Mouse (Mus musculus): Measurements from ENCODE around the gene Zfyve28. TPM values are rescaled to one million over a fixed set of nuclear protein-coding genes. Genes with fewer than 3 reads are reported as not detected.

Gene Zfyve28
- polyA plus RNA-seq, 1 experiment = 2.8 TPM

GRCm38 (mm10) chr5:34176691-34177090, 111.6 kb downstream of the Zfyve28 start:
- H3K27ac ChIP-seq (ENCODE audit: insufficient read depth, low read length) = no peak overlapping the region
- no peaks in the 10 kb centered on the region for H3K9me3 ChIP-seq (replicated peaks; ENCODE audit: control insufficient read depth, insufficient read depth, low read length, poor library complexity, severe bottlenecking)
- H3K4me3 ChIP-seq (ENCODE audit: low read depth, low read length) = no peak overlapping the region
- H3K4me1 ChIP-seq (ENCODE audit: control insufficient read depth, insufficient read depth, low read length) = no peaks in the 10 kb centered on the region
- no peak overlapping the region for H3K9ac ChIP-seq (ENCODE audit: low read depth, poor library complexity, severe bottlenecking)
- H3K36me3 ChIP-seq (ENCODE audit: control insufficient read depth, insufficient read depth, low read length, poor library complexity, severe bottlenecking) = no peaks in the 10 kb centered on the region
- no peaks in the 10 kb centered on the region for H3K27me3 ChIP-seq (ENCODE audit: control insufficient read depth, insufficient read depth, low read length, poor library complexity, severe bottlenecking)
- no peak for TF ChIP-seq EP300 (IDR thresholded peaks at IDR 0.05; ENCODE audit: insufficient read depth, low read depth, low read length)
- no peak for TF ChIP-seq CTCF (IDR thresholded peaks at IDR 0.05; ENCODE audit: low read depth, low read length)
- no peak for TF ChIP-seq POLR2A (IDR thresholded peaks at IDR 0.05; ENCODE audit: insufficient read depth, low read length)

DNA sequence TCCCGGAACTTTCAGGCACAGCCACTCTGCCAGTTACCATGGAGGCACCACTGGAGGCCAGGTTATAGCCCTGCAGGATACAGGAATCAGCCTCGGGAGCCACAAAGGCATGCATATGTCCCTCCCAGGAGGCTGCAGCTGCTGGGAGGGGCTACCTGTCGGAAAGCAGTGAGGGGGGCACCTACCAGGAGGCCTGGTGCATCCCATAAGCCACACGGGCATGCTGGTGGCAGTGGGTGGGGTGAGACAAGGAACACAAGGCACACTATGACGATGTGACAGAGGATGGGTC, 112.9 kb downstream of the Zfyve28 start:
- H3K36me3 ChIP-seq (ENCODE audit: control insufficient read depth, insufficient read depth, low read length, poor library complexity, severe bottlenecking) = no peaks in the 10 kb centered on the region

GRCm38 (mm10) chr5:34174550-34175402, 113.5 kb downstream of the Zfyve28 start:
- Histone ChIP-seq H3K27ac (ENCODE audit: insufficient read depth, low read length) (no peak overlapping the region), H3K9ac (ENCODE audit: low read depth, poor library complexity, severe bottlenecking) (no peak overlapping the region), H3K4me1 (ENCODE audit: control insufficient read depth, insufficient read depth, low read length) (no peaks in the 10 kb centered on the region), H3K4me3 (ENCODE audit: low read depth, low read length) (no peak overlapping the region), H3K9me3 (replicated peaks; ENCODE audit: control insufficient read depth, insufficient read depth, low read length, poor library complexity, severe bottlenecking) (no peaks in the 10 kb centered on the region), H3K27me3 (ENCODE audit: control insufficient read depth, insufficient read depth, low read length, poor library complexity, severe bottlenecking) (no peaks in the 10 kb centered on the region), H3K36me3 (ENCODE audit: control insufficient read depth, insufficient read depth, low read length, poor library complexity, severe bottlenecking) (no peaks in the 10 kb centered on the region)
- no peak for TF ChIP-seq EP300 (IDR thresholded peaks at IDR 0.05; ENCODE audit: insufficient read depth, low read depth, low read length)
- no peak for TF ChIP-seq POLR2A (IDR thresholded peaks at IDR 0.05; ENCODE audit: insufficient read depth, low read length)
- TF ChIP-seq CTCF (IDR thresholded peaks at IDR 0.05; ENCODE audit: low read depth, low read length) = no peak

More for the DNA sequence above, 112.9 kb downstream of the Zfyve28 start:
- H3K9ac ChIP-seq (ENCODE audit: low read depth, poor library complexity, severe bottlenecking) = no peak overlapping the region
- no peak overlapping the region for H3K4me3 ChIP-seq (ENCODE audit: low read depth, low read length)
- H3K27me3 ChIP-seq (ENCODE audit: control insufficient read depth, insufficient read depth, low read length, poor library complexity, severe bottlenecking) = no peaks in the 10 kb centered on the region
- no peak for TF ChIP-seq CTCF (IDR thresholded peaks at IDR 0.05; ENCODE audit: low read depth, low read length)
- no peak for TF ChIP-seq POLR2A (IDR thresholded peaks at IDR 0.05; ENCODE audit: insufficient read depth, low read length)
- TF ChIP-seq EP300 (IDR thresholded peaks at IDR 0.05; ENCODE audit: insufficient read depth, low read depth, low read length) = no peak
- H3K4me1 ChIP-seq (ENCODE audit: control insufficient read depth, insufficient read depth, low read length) = no peaks in the 10 kb centered on the region
- no peak overlapping the region for H3K27ac ChIP-seq (ENCODE audit: insufficient read depth, low read length)
- H3K9me3 ChIP-seq (replicated peaks; ENCODE audit: control insufficient read depth, insufficient read depth, low read length, poor library complexity, severe bottlenecking) = no peaks in the 10 kb centered on the region

DNA sequence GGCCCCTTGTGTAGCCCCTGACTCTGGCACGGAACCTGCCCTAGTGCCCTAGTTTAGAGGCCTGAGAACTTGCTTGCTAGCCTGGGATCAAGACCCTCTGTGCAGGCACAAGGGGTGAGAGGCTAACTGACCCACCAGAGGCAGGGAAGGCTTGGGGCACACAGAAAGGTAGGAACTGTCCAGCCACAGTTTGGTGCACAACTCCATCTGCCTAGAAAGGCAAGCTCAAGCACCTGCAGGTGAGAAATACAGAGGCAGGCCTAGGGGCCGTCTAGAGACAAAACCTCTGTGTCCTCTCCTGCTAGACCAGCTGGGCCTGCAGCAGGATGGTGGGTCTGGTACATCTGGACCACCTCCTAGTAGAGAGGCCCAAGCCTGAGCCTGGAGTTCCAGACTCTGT, 114.2 kb downstream of the Zfyve28 start:
- no peak overlapping the region for H3K4me3 ChIP-seq (ENCODE audit: low read depth, low read length)
- H3K36me3 ChIP-seq (ENCODE audit: control insufficient read depth, insufficient read depth, low read length, poor library complexity, severe bottlenecking) = no peaks in the 10 kb centered on the region
- H3K9ac ChIP-seq (ENCODE audit: low read depth, poor library complexity, severe bottlenecking) = no peak overlapping the region
- H3K4me1 ChIP-seq (ENCODE audit: control insufficient read depth, insufficient read depth, low read length) = no peaks in the 10 kb centered on the region
- TF ChIP-seq EP300 (IDR thresholded peaks at IDR 0.05; ENCODE audit: insufficient read depth, low read depth, low read length) (no peak), POLR2A (IDR thresholded peaks at IDR 0.05; ENCODE audit: insufficient read depth, low read length) (no peak), CTCF (IDR thresholded peaks at IDR 0.05; ENCODE audit: low read depth, low read length) (no peak)
- H3K27me3 ChIP-seq (ENCODE audit: control insufficient read depth, insufficient read depth, low read length, poor library complexity, severe bottlenecking) = no peaks in the 10 kb centered on the region
- no peaks in the 10 kb centered on the region for H3K9me3 ChIP-seq (replicated peaks; ENCODE audit: control insufficient read depth, insufficient read depth, low read length, poor library complexity, severe bottlenecking)
- H3K27ac ChIP-seq (ENCODE audit: insufficient read depth, low read length) = no peak overlapping the region

DNA sequence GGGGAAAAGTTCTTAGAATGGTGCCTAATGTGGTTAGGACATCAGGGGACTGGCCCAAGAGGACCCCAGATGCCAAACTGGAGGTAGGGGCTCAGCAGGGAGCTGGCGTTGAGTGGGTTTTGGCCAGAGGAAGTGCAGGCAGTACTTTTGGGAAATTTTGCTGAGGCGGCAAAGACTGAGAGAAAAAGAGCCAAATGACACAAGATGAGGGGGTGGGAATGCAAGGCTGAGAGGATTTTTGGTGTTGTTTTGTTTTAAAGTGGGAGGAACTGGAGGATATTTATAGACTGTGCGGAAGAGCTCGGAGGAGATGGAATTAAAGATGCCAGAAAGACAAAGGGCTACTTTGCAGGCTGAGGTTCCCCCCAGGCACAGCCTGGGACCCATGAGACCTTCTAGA, 117.5 kb downstream of the Zfyve28 start:
- Histone ChIP-seq H3K4me3 (ENCODE audit: low read depth, low read length) (no peak overlapping the region), H3K36me3 (ENCODE audit: control insufficient read depth, insufficient read depth, low read length, poor library complexity, severe bottlenecking) (no peaks in the 10 kb centered on the region), H3K9me3 (replicated peaks; ENCODE audit: control insufficient read depth, insufficient read depth, low read length, poor library complexity, severe bottlenecking) (no peaks in the 10 kb centered on the region), H3K27ac (ENCODE audit: insufficient read depth, low read length) (no peak overlapping the region), H3K4me1 (ENCODE audit: control insufficient read depth, insufficient read depth, low read length) (no peaks in the 10 kb centered on the region), H3K27me3 (ENCODE audit: control insufficient read depth, insufficient read depth, low read length, poor library complexity, severe bottlenecking) (no peaks in the 10 kb centered on the region), H3K9ac (ENCODE audit: low read depth, poor library complexity, severe bottlenecking) (no peak overlapping the region; the same call in 1 of the 2 replicates)
- TF ChIP-seq EP300 (IDR thresholded peaks at IDR 0.05; ENCODE audit: insufficient read depth, low read depth, low read length) (no peak), CTCF (IDR thresholded peaks at IDR 0.05; ENCODE audit: low read depth, low read length) (no peak), POLR2A (IDR thresholded peaks at IDR 0.05; ENCODE audit: insufficient read depth, low read length) (no peak)

DNA sequence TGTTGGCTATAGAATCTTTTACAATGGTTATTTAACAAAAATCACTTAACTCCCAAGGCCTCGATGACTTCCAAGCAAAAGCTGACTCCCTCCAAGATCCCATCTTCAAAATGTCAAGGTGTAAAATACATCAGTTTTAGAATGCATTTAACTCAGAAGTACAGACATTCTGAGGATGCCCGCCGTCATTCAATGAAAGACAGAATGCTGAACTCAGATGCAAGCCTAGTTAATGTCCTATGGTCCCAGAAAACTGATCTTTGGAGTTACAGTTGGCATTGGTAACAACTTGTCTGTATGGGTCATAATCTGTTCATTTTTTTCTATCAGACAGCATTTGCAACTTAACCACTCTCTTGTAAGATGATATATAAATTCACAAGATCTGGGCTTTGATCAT, 118.3 kb downstream of the Zfyve28 start:
- Histone ChIP-seq H3K27ac (ENCODE audit: insufficient read depth, low read length) (peak overlapping the region; percentile 71), H3K36me3 (ENCODE audit: control insufficient read depth, insufficient read depth, low read length, poor library complexity, severe bottlenecking) (0 out of 2 replicates have a peak, but pooled peaks cover 2% of the 10 kb centered on the region), H3K9me3 (replicated peaks; ENCODE audit: control insufficient read depth, insufficient read depth, low read length, poor library complexity, severe bottlenecking) (no peaks in the 10 kb centered on the region), H3K4me1 (ENCODE audit: control insufficient read depth, insufficient read depth, low read length) (no peaks in the 10 kb centered on the region), H3K4me3 (ENCODE audit: low read depth, low read length) (peak overlapping the region; percentile 65), H3K9ac (ENCODE audit: low read depth, poor library complexity, severe bottlenecking) (peak overlapping the region; percentile 60), H3K27me3 (ENCODE audit: control insufficient read depth, insufficient read depth, low read length, poor library complexity, severe bottlenecking) (no peaks in the 10 kb centered on the region)
- TF ChIP-seq POLR2A (IDR thresholded peaks at IDR 0.05; ENCODE audit: insufficient read depth, low read length) = no peak
- TF ChIP-seq CTCF (IDR thresholded peaks at IDR 0.05; ENCODE audit: low read depth, low read length) = no peak
- TF ChIP-seq EP300 (IDR thresholded peaks at IDR 0.05; ENCODE audit: insufficient read depth, low read depth, low read length) = no peak
